Mouse (Mus musculus) lung, postnatal 0 days (tissue): ENCODE results near the gene Zfp874a.

ENCODE experiments used
- CTCF ChIP-seq: IDR thresholded peaks from 2 replicates; pipeline ENCODE4 v1.5.1; 2016; ENCODE audit warnings: antibody characterized with exemption, mild to moderate bottlenecking
- EP300 ChIP-seq: IDR thresholded peaks from 2 replicates; pipeline ENCODE4 v1.6.1; 2016; ENCODE audit warnings: antibody characterized with exemption, mild to moderate bottlenecking, control low read depth

DNA sequence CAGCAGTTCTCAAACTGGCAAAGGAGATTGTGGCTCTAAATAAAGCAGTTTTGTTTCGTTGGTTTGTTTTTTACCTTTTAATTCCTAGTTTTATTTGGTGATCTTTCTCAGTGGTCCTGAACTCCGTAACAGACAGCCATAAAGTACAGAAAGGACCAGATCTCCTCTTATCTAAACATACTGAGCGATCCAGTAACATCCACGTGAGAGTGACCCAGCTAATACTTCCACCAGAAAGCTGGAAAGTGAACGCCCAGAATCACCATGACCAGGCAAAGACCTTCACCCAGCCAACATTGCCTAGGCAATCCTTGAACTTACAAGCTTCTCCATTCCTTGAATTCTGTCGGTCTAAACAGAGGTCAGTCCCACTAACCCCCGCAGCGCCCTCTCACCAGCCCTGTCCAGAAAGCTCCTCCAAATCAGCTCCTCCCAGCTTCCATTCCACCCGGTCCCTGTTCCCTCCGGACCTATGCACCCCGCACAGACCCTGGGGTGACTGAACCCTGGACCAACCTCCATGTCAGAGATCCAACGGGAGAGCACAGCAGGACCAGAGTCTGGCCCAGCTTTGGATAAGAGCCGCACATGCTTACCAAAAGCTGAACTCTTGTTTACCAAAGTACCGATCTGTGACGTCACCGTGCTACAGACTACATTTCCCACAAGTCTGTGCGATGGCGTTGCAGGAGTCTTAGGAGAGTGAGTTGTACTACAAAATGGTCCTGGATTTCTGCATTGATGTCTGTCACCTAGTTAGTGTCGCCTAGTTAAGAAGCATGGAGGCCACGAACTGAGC, 32.4 kb upstream of the Zfp874a start, which contains the start of gene Zfp874b:
- TF ChIP-seq EP300 (peak; percentile 41; the same call in 1 of the 2 replicates), CTCF (0 out of 2 replicates have a peak, but pooled peaks have one; percentile 2)
